Mouse (Mus musculus) layer of hippocampus, adult 8-10 months (tissue): ENCODE measurements around the gene Olfml3. TPM values are rescaled to one million over a fixed set of nuclear protein-coding genes. Genes with fewer than 3 reads are reported as not detected.

Source experiments
- DNase-seq, 2 experiments: peaks; one replicate each; pipeline ENCODE4 v3.0.0; 2022; ENCODE audit warnings: low spot score in 2 of 2
- total RNA-seq, 4 experiments: library from RNA; stranded (reverse); gene quantifications; 2 replicates each; pipeline ENCODE4 v1.2.4; 2022

The Olfml3 gene
- total RNA-seq, 4 experiments from 2014 or later: 13.9 to 56.8 (median 28.8) TPM

DNA sequence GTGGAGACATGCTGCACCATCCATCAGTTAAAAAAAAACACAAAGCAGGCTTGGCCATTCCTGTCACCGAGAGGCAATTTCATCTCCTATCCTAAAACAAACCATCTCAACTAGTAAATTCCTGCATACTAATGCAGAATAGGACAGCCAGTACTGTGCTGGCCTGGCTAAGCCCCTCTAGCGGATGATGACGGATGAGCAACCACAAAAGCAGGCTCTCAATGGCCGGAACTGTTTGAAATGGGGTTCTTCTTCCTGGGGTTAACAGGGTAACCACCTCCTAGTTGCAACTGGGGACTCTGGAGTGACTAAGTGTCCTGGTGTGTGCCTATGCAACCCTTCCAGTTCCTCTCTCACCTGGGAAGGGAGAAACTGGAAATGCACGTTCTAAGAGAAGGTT, 2.5 kb upstream of the Olfml3 start:
- no peak for DNase-seq

DNA sequence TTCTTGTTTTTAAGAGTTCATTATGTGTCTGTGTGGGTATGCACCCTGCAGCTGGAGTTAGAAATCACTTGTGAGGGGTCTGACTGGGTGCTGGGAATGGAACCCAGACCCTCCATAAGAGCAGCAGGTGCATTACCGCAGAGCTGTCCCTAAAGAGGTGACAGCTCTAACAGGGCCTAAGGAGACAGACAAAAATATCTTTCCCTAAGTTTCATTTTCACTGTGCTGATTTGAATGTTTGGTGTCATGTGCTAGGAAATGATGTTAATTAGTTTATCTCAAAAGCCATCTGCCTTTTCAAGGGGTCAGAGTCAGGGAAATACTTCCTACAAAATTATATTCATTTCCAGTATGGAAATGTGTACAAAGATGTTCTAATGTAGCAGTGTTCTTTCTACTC, 1.5 kb upstream of the Olfml3 start, which contains the start of gene Gm10964:
Gm10964 (plus strand) TSS at position 38 of the 400 bp plus-strand sequence.
- DNase-seq: no peak

DNA sequence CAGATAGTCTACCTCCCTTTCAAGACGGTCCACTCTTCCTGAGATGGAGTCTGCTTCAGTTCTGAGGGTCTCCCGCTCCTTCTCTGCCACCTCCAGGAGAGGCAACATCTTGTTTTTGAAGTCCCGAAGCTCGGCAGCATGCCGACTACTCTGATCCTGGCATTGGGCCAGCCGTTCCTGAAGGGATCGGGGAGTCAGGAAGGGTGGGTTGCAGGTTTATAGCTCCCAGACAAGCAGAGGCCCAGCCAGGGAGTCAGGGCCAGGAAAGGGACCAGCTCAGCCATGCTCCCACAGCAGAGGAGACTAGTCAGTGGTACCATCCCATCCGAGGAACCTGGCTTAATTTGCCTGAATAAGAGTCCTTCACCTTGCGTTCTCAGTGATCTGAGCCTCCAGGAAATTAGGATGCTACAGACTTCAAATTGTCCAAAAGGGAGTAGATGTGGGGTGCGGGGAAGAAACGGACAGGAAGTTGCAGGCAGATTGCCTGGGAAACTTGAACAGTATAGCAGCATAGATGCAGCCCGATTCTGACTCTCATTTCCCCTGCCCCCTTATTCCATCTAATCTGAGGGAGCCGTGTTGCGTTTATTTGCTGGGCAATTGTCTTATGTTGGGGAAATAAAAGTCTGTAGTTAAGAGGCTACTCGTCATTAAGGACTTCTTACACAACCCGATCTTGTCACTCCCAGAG, 593 bp downstream of the Olfml3 start:
- DNase-seq: no peak

DNA sequence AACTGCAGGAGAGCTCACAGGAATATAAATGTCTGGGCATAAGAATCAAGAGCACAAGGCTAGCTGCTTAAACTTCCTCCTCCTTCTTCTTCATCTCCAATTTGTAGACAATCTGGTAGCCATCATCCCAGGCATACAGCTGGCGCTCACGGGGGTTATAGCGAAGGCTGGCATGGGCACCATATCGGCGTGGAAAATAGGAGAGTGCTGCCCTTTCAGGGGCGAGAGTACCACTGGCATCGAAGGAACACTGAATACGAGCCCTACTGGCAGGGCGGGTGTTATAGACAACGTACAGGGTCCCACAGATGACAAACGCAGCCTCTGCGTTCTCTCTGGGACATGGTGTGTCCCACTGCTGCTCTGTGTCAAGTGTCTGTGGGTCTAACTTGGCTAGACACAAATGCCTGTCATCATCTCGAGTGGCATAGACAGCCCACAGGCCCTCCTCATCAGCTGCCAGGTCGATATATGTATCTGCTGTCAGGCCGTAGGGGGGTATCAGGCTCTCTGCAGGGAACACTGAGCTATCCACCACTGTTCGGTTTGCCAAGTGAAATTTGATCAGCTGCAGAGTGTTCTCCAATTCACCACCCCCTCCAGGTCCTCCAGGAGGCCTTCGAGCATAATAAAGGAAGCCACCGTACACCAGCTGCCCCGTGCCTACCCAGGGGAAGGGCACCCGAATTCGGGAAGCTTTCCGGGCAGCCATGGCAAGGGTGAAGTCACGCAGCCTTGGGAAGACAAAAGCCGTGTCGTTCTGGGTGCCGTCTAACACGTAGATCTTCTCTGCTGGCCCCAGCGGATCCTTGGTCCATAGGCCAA, 1.8 kb downstream of the Olfml3 start:
- DNase-seq: no peak

DNA sequence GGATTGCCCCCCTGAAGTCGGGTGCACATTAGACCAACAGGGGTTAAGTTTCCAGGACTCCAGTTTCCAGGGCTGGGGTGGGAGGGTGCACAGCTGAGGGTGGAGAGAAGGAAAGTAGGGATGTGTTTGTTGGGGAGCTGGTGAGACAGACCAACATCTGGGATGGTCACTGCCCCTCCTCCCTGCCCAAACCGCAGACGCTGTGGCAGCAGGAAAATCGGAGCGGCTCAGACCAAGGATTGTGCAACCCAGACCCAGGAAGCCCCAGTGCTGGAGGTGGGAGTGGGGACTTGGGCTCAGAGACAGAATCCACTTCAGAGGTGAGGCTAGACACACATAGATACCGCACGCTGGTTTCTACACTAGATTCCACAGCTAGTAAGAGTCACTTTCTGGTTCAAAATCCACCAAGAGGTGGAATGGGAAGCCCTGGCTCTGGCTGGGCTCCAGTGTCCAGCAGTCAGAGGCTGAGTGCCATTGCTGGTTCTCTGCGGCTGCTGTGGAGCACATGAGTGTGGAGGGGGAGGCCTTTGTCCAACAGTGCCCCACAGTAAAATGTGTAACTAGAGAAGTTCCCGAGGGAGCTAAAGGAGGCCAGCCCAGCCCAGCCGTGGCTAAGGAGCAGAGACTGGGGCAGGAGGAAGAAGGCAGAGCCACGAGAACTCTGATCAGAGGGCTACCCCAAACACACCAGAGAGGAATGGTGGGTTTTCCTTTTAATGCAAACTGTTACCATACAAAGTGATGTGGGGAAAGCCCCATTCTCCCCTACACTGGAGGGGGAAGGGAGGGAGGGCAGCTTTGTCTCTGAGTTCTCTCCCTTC, 2.9 kb downstream of the Olfml3 start:
- no peak for DNase-seq

DNA sequence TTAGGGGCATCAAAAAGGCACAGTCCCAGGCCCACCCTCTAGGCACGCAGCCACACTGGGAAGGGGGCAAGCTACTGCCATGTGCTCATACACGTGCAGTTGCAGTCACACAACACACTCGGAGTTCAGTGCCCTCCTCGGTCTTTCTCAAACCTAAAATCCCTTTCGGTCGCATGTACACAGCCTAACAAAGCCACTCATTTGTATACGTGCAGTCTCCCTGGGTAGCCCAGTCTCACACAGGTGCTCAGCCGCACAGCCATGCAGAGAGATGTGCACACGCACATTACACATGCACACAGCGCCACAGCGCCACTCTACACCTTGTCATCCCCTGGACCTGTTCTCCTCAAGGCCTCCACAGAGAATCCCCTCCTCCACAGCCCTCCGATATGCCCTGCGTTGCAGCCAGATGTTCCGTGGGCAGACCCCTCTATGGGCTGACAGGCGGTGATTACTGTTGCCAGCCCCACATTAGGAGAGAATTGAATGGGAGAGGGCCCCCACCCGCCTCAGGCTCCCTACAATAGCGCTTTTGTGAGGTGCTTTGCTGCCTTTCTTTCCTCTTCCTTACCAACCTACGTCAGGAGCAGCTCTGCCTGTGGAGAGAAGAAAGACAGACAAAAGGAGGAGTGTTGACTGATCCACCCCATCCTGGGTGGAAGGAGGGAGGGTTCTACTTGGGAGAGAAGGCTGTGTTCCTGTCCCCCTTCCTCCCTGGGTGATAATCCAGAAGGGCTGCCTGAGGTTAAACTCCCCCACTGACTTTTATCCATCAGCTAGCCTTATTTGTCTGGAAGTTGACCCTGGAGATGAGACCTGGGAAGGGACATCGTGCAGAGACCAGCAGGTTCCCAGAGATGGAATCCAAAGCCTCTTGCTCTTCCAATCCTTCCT, 3.8 kb downstream of the Olfml3 start:
- peak; percentile 37 to 51 for DNase-seq

DNA sequence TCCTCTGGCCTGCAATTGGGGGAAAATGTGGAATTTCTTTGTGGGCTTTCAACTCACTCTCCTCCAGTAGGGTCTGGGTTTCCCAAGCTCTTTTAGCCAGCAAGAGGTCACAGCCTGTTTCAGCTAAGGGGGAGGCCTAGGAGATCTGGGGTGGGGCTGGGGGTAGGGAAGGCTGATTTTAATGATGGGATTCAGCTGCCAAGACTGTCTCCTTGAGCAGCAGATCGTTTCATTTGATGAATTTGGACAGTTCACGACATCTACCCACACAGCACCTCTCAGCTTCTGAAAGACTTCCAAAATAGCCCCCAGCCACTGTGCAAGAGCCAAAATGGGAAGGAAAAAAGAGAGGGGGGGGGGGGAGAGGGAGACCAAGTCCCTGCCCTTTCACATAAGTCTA, 4.6 kb downstream of the Olfml3 start:
- DNase-seq: no peak

DNA sequence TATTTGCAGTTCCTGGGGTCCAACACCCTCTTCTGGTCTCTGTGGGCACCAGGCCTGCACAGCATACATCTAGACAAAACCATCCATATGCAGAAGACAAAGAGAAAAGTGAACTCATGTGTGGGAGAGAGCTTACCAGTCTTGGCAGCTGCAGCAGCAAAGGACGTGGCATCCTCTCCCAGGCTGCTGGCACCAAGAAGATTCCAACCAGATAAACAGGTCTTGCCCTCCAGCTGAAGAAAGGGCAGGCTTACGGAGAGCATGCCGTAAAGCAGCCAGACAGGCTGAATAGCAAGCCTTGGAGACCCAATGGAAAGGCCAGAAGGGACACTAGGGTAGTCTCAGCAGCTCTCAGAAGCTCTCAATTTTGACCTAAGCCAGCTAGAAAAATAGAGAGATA, 5.7 kb downstream of the Olfml3 start:
- no peak for DNase-seq

DNA sequence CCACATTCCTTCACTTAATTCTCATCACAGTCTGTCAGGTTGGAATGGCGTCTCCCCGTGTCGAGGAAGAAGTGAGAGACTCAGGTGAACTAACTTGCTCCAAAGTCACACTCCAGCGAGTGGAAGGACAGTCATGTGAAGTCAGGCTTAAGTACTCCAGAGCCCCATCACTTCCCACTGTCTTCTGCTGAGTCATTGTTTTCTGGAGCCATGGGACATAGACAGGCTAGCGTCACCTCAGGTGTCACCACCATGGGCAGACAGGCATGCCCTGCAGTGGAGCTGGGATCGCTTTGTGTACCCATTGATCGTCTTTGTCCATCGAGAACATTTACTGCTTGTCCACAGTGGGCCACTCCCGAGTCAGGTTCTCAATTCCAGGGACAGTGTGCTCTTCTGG, 8.0 kb downstream of the Olfml3 start:
- no peak for DNase-seq

DNA sequence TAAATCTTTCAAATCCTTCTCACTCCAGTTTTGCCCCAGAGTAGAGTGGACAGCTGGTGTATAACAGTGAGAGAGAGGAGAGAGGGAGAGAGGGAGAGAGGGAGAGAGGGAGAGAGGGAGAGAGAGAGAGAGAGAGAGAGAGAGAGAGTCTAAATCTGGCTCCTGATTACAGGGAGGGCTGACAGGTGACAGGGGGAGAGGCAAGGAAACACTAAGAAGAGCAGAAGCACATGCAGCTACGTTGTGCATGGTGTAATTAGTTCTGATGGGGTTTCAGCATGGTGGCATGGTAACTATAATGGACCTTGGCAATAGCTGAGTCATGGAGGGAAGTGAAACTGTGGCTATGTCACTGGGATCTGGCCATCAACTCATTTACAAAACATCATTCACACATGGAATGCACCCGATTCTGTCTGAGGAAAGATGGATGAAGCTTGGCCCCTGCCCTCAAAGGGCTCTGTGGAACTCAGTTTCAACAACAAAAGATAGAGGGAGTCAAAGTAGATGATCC, 9.9 kb downstream of the Olfml3 start:
- no peak for DNase-seq

DNA sequence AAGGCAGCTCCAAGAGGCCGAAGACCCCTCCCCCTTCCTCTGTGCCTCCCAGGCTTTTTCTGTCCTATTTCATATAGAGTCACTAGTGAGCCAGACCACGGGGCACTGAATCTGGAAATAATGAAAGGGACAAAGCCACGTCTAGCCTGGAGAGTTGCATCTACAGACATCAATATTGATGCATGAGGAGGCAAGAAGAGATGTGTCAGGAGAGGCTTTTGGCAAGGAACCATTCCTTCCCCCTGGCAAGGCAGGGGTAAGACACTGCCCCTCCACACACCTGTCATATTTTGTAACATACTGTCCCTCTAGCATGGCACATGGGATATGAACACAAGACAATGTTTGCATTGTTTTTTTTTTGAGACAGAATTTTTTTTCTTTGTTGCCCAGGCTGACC, 11.2 kb downstream of the Olfml3 start:
- DNase-seq: no peak

DNA sequence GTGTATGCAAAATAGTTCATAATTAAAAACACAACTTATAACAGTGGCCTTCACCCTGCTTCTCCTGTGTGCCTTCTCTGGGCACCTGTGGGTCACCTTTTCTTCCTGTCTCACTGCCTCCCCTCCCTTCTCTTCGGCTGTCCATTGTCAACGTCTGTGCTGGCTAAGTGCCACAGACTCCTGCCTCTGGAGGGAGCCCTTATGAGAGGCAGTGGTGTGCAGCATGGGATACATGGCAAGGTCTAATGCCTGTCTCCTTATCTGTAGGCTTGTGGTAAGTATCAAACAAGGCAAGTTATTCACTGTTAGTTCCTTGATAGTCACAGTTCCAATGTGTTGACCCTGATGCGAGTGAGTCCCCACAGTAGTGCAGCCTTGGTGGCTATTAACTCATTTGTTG, 13.7 kb downstream of the Olfml3 start:
- DNase-seq: no peak

DNA sequence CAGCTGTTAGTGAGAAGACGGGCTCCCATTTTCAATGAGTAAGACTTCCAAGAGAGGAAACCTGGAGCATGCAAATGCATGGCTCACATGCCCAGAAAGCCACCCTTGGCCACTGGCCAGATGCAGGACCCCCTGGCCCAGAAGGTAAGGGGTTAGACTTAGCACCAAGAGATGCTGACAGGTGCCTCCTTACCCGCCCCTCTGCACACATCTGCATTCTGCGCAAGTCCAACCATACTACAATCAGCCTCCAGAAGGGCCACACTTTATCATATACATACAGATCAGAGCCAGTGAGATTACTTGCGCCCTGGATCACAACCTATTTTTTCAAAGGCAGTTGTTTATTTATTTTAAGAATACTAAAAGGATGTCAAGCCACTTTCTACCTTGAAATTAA, 19.1 kb downstream of the Olfml3 start:
- DNase-seq: no peak

DNA sequence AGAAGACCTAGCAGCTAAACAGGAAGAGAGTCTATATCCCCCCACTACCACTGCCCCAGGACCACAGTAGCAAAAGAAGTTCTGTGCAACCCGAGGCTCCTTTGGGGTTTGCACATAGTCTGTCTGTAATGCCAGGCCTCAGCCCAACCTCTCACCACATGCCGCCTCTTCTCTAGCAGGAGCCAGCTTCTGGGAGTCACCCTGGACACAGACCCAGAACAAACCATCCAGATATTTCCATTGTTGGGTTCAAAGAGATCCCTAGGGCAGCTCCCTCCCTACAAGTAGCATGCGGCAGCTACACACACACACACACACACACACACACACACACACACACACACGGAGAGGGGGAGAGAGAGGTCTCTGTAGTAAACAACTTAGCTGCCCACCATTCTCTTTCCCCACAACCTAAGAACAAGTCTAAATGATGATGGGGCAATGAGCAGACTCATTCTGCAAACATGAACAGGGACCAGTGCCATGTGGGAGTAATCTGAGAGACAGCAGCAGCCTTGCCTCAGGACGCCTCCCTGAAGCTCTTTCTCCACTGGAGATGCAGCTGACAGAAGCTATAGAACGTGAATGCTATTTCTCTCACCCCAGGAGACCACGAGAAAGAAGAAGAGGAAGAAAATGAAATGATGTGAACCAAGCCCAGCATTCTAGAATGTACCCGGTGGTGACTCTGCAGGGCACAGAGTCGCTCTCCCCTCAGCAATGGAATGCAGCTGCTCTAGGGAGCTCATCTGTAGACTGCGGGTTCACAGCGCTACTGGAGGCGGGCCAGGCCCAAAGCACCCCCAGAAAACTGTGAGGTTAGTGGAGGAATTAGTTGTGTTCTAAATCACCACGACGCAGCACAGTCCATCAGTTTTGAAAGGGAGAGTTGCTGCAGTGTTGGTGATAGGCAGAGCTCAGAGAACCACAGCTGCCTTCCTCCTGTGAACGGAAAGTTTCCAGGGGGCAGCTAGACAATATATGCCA, 20.7 kb downstream of the Olfml3 start:
- no peak for DNase-seq

DNA sequence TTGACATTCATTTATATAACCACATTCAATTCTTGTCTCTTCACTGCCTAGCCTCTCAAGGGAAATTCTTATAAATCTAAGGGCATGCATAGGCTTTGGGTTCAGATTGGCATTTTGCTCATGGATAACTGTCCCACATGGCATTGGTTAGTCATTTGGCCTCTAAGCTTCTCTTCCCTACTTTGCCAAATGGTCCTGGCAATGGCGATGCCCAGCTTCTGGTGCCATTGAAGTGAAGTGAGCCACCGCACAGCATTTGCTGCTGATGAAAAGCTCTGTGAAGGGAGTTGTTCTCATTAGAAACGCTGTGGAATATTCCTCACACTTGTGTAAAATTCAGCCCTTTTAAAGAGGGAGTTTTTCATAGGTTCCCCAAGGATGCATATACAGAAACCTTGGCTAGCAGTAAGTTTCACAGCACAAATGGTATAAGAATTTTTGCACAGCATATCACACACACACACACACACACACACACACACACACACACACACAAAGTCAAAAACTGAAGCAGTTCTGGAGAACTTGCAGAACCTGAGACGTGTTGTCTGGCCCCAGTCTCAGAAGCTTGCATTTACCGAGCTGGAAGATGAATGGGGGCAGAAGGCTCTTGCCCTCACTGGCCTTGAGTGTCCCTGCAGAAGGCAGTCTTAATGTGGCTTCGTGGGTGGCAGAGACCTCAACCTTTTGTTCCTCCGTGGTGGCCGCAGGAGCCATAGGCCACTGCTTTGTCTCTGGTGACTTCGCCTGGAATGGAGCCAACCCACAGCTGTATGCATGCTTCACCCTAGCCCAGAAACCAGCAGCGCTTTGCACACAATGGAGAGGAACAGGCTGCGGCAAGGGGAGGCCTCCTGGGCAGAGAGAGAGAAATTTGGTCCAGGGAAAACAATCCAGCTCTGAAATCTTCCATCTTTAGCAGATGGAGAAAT, 21.8 kb downstream of the Olfml3 start:
- DNase-seq: no peak

DNA sequence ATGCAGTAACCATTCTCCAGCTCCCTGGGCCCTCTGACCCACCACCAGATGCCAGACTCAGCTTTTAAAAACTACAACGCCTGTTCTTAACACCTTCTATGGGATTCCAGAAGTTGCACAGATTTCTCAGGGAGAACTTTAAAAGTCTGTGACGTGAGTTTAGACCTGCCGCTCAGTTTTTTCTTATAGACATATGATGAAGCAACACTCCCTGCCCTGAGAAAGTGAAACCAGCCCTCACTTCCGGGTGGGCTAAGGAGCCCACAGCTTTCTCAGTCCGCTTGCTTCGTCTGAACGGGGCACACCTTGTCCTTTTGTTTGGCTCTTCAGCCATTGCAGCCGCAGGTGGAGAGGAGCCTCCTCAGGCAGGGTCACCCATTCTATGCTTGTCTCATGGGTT, 22.9 kb downstream of the Olfml3 start:
- DNase-seq: no peak

DNA sequence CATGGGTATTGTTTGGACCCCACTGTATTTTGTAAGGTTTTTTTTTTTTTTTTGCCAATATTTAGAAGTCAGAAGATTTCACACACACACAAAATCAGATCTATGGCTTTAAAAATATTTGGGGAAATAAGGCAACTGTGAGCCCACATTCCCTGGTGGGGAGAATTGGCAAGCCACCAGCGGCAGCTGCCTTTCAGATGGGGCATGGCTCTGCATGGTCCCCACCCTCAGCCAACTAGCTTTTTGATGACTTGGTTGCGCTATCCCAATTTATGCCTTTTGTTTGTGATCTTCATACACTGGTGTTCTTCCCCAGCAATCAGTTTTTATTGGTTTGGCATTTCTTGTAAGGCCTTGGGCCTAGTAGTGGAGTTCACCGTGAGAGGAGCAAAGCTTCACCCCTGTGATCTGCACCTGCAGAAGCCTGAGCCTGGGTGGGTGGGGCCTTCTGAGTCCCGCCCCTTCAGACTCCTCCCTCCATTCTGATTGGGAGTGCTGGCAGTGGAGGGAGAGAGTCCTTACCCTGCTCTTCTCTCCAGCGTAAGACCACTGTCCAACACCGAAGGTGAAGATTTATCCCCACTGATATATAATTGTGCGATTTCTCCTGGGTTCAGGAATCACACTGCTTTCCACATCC, 23.4 kb downstream of the Olfml3 start:
- DNase-seq: no peak

DNA sequence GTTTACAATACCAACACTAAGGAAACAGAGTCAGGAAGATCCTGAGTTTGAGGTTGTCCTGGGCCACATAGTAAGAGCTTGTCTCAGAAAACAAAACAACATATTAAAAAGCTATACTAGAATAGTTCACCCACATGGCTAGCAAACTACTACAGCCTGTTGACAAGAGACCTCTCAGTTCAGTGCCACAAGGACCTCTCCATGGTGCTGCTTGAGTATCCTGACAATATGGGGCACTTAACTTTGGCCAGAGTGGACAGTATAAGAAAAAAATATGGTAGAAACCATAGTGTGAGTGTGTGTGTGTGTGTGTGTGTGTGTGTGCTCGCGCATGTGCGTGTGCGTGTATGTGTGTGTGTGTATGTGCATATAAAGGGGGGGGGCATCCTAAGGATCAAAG, 25.6 kb downstream of the Olfml3 start:
- DNase-seq: no peak
